Mouse (Mus musculus) intestine, postnatal 0 days (tissue): Measurements from ENCODE around the gene Gm21983. TPM values are rescaled to one million over a fixed set of nuclear protein-coding genes. Genes with fewer than 3 reads are reported as not detected.

Experiments
- ATAC-seq: fragments of 200-750 bp; cut with Nextera tagmentation; 2 replicates; pipeline ENCODE4 v1.8.0; 2017; ENCODE audit warnings: mild to moderate bottlenecking, moderate TSS enrichment, moderate library complexity
- H3K27ac ChIP-seq: fragments of 300-500 bp; sonication (generic); 2 replicates; pipeline ENCODE4 v1.5.1; 2014; ENCODE audit warnings: mild to moderate bottlenecking, low read depth, low read length, moderate library complexity
- H3K27me3 ChIP-seq: fragments of 300-500 bp; sonication (generic); replicated peaks from 2 replicates; pipeline ENCODE4 v1.6.1; 2014; ENCODE audit warnings: low read length, mixed read lengths; ENCODE audit not compliant: control insufficient read depth, insufficient read depth
- H3K36me3 ChIP-seq: fragments of 300-500 bp; sonication (generic); 2 replicates; pipeline ENCODE4 v1.6.1; 2014; ENCODE audit warnings: mild to moderate bottlenecking, moderate library complexity; ENCODE audit not compliant: control insufficient read depth, insufficient read depth
- H3K4me1 ChIP-seq: fragments of 300-500 bp; sonication (generic); replicated peaks from 2 replicates; pipeline ENCODE4 v1.6.1; 2014; ENCODE audit warnings: antibody characterized with exemption, low read length, mixed read lengths; ENCODE audit not compliant: control insufficient read depth, insufficient read depth
- H3K4me2 ChIP-seq: fragments of 300-500 bp; sonication (generic); replicated peaks from 2 replicates; pipeline ENCODE4 v1.6.1; 2014; ENCODE audit warnings: low read depth, mild to moderate bottlenecking, moderate library complexity
- H3K4me3 ChIP-seq: fragments of 300-500 bp; sonication (generic); 2 replicates; pipeline ENCODE4 v1.5.1; 2014; ENCODE audit warnings: low read depth, low read length
- H3K9ac ChIP-seq: fragments of 300-500 bp; sonication (generic); 2 replicates; pipeline ENCODE4 v1.6.1; 2014; ENCODE audit warnings: mild to moderate bottlenecking, low read depth, low read length
- H3K9me3 ChIP-seq: fragments of 300-500 bp; sonication (generic); 2 replicates; pipeline ENCODE4 v1.6.1; 2016; ENCODE audit warnings: mixed run types; ENCODE audit not compliant: control insufficient read depth
- CTCF ChIP-seq: sonication (generic); IDR thresholded peaks from 2 replicates; pipeline ENCODE4 v1.5.1; 2016; ENCODE audit warnings: low read depth, mild to moderate bottlenecking, control low read depth, antibody characterized with exemption, moderate library complexity
- WGBS: fragments of 180-500 bp; shearing (Covaris S2); extraction: QIAGEN DNeasy Blood & Tissue Kit; methylation state at CpG from one replicate; pipeline ENCODE4 v1.1.7; 2014; 5-methylcytosine and 5-hydroxymethylcytosine counted together
- polyA plus RNA-seq: library from polyadenylated mRNA; unstranded; fragments of >200 nt; fragmentation: Nextera tagmentation; extraction: Ambion mirVana; gene quantifications from 2 replicates; pipeline ENCODE4 v1.2.1, GENCODE M21; 2015

The Gm21983 gene
- polyA plus RNA-seq, 1 experiment from 2014 or later, result not detected

DNA sequence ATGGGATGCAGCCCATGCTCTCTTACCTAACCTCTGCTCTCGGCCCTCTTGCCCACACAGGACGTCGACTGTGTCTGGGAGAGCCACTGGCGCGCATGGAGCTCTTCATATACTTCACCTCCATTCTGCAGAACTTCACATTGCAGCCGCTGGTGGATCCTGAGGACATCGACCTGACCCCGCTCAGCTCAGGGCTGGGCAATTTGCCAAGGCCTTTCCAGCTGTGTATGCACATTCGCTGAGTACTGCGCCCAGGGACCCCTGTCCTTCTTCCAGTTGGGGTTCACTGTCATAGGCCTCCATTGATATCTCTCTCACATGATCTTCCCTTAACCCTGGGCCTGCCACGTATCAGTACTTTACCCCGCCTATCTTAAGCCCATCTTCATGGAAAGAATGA is 47.7 kb downstream of the Gm21983 start:
- peak overlapping the region; percentile 47 for H3K4me2 ChIP-seq
- H3K4me3 ChIP-seq, result peak overlapping the region; percentile 7; the same call in 1 of the 2 replicates
- H3K9ac ChIP-seq, result no peak overlapping the region
- H3K36me3 ChIP-seq, result no peaks in the 10 kb centered on the region
- no peak for TF ChIP-seq CTCF
- 0 out of 2 replicates have a peak, but pooled peaks cover 3% of the 10 kb centered on the region for H3K4me1 ChIP-seq
- no peaks in the 10 kb centered on the region for H3K9me3 ChIP-seq
- no peaks in the 10 kb centered on the region for H3K27me3 ChIP-seq
- no peak overlapping the region for H3K27ac ChIP-seq
- peak; percentile 68 for ATAC-seq
- WGBS, result 27% methylated on average over 12 of the region's 12 CpGs

- TF ChIP-seq CTCF, result peak; percentile 68
- no peak overlapping the region for H3K27ac ChIP-seq
- no peaks in the 10 kb centered on the region for H3K9me3 ChIP-seq
- peak overlapping the region; percentile 47 for H3K4me2 ChIP-seq
- no peaks in the 10 kb centered on the region for H3K27me3 ChIP-seq
- 10% methylated on average over 10 of the region's 10 CpGs for whole genome bisulfite sequencing
- no peaks in the 10 kb centered on the region for H3K36me3 ChIP-seq
- 0 out of 2 replicates have a peak, but pooled peaks cover 3% of the 10 kb centered on the region for H3K4me1 ChIP-seq
- ATAC-seq, result no peak
- H3K4me3 ChIP-seq, result peak overlapping the region; percentile 7; the same call in 1 of the 2 replicates
- no peak overlapping the region for H3K9ac ChIP-seq
Observed at GRCm38 (mm10) chr7:27132588-27132987, 48.3 kb downstream of the Gm21983 start.

- WGBS, result 54% methylated on average over 2 of the region's 2 CpGs
- Histone ChIP-seq H3K9me3 (no peaks in the 10 kb centered on the region), H3K4me3 (no peak overlapping the region), H3K27ac (no peak overlapping the region), H3K9ac (no peak overlapping the region), H3K4me2 (no peak overlapping the region), H3K4me1 (0 out of 2 replicates have a peak, but pooled peaks cover 3% of the 10 kb centered on the region), H3K36me3 (no peaks in the 10 kb centered on the region), H3K27me3 (no peaks in the 10 kb centered on the region)
- peak; percentile 33; the same call in 1 of the 2 replicates for TF ChIP-seq CTCF
- no peak for ATAC-seq
Observed at GRCm38 (mm10) chr7:27131387-27131786, 49.5 kb downstream of the Gm21983 start.

GRCm38 (mm10) chr7:27130521-27131370 is 50.1 kb downstream of the Gm21983 start:
- ATAC-seq, result peak; percentile 25; the same call in 1 of the 2 replicates
- H3K4me3 ChIP-seq, result no peak overlapping the region
- 89% methylated on average over 22 of the region's 22 CpGs for WGBS
- no peaks in the 10 kb centered on the region for H3K27me3 ChIP-seq
- H3K27ac ChIP-seq, result no peak overlapping the region
- H3K4me1 ChIP-seq, result 0 out of 2 replicates have a peak, but pooled peaks cover 3% of the 10 kb centered on the region
- H3K36me3 ChIP-seq, result no peaks in the 10 kb centered on the region
- H3K9me3 ChIP-seq, result no peaks in the 10 kb centered on the region
- H3K9ac ChIP-seq, result no peak overlapping the region
- no peak for TF ChIP-seq CTCF
- no peak overlapping the region for H3K4me2 ChIP-seq

- no peak overlapping the region for H3K4me3 ChIP-seq
- H3K36me3 ChIP-seq, result no peaks in the 10 kb centered on the region
- H3K9me3 ChIP-seq, result no peaks in the 10 kb centered on the region
- 87% methylated on average over 12 of the region's 12 CpGs for WGBS
- H3K9ac ChIP-seq, result no peak overlapping the region
- no peak overlapping the region for H3K4me2 ChIP-seq
- TF ChIP-seq CTCF, result no peak
- H3K27me3 ChIP-seq, result no peaks in the 10 kb centered on the region
- ATAC-seq, result no peak
- H3K4me1 ChIP-seq, result 0 out of 2 replicates have a peak, but pooled peaks cover 3% of the 10 kb centered on the region
- no peak overlapping the region for H3K27ac ChIP-seq
Observed at GRCm38 (mm10) chr7:27129811-27130210, 51.1 kb downstream of the Gm21983 start.

- Histone ChIP-seq H3K4me1 (0 out of 2 replicates have a peak, but pooled peaks cover 3% of the 10 kb centered on the region), H3K27me3 (no peaks in the 10 kb centered on the region), H3K9me3 (no peaks in the 10 kb centered on the region), H3K4me3 (no peak overlapping the region), H3K27ac (no peak overlapping the region), H3K4me2 (no peak overlapping the region), H3K9ac (no peak overlapping the region), H3K36me3 (no peaks in the 10 kb centered on the region)
- ATAC-seq, result no peak
- no peak for TF ChIP-seq CTCF
- WGBS, result 66% methylated on average over 13 of the region's 13 CpGs
Observed at GRCm38 (mm10) chr7:27128946-27129345, 51.9 kb downstream of the Gm21983 start.
